Mouse (Mus musculus) limb, embryonic 15.5 days (tissue): Measurements from ENCODE around the gene Stk32c. TPM values are rescaled to one million over a fixed set of nuclear protein-coding genes. Genes with fewer than 3 reads are reported as not detected.

Source experiments
- ATAC-seq: fragments of 200-750 bp; cut with Nextera tagmentation; 2 replicates; pipeline ENCODE4 v1.8.0; 2017; ENCODE audit warnings: low read depth, moderate TSS enrichment; ENCODE audit not compliant: insufficient number of reproducible peaks, low FRiP score, low TSS enrichment
- H3K27ac ChIP-seq: fragments of 300-500 bp; sonication (generic); 2 replicates; pipeline ENCODE4 v1.5.1; 2015; ENCODE audit warnings: moderate library complexity, mild to moderate bottlenecking, inconsistent platforms
- H3K27me3 ChIP-seq: fragments of 300-500 bp; sonication (generic); 2 replicates; pipeline ENCODE4 v1.6.1; 2015; ENCODE audit warnings: inconsistent platforms
- H3K36me3 ChIP-seq: fragments of 300-500 bp; sonication (generic); 2 replicates; pipeline ENCODE4 v1.6.1; 2015; ENCODE audit warnings: inconsistent platforms
- H3K4me1 ChIP-seq: fragments of 300-500 bp; sonication (generic); 2 replicates; pipeline ENCODE4 v1.6.1; 2015; ENCODE audit warnings: inconsistent platforms
- H3K4me2 ChIP-seq: fragments of 300-500 bp; sonication (generic); 2 replicates; pipeline ENCODE4 v1.6.1; 2015; ENCODE audit warnings: mild to moderate bottlenecking, inconsistent platforms
- H3K4me3 ChIP-seq: fragments of 300-500 bp; sonication (generic); 2 replicates; pipeline ENCODE4 v1.5.1; 2015; ENCODE audit warnings: mild to moderate bottlenecking, inconsistent platforms
- H3K9ac ChIP-seq: fragments of 300-500 bp; sonication (generic); 2 replicates; pipeline ENCODE4 v1.6.1; 2015; ENCODE audit warnings: inconsistent platforms
- H3K9me3 ChIP-seq: fragments of 300-500 bp; sonication (generic); 2 replicates; pipeline ENCODE4 v1.6.1; 2016; ENCODE audit warnings: inconsistent platforms
- WGBS: fragments of 180-500 bp; shearing (Covaris S2); methylation state at CpG from one replicate; pipeline ENCODE4 v1.1.7; 2015; 5-methylcytosine and 5-hydroxymethylcytosine counted together
- polyA plus RNA-seq: library from polyadenylated mRNA; unstranded; fragments of >200 nt; fragmentation: Nextera tagmentation; extraction: Ambion mirVana; gene quantifications from 2 replicates; pipeline ENCODE4 v1.2.1, GENCODE M21; 2015

The Stk32c gene
- polyA plus RNA-seq, 1 experiment from 2014 or later, result 0.23 TPM

GRCm38 (mm10) chr7:139246931-139247880 lies 34.1 kb upstream of the Stk32c start:
- Histone ChIP-seq H3K4me1 (peaks cover 54% of the 10 kb centered on the region), H3K9me3 (no peaks in the 10 kb centered on the region), H3K4me3 (peak overlapping the region; percentile 72), H3K36me3 (no peaks in the 10 kb centered on the region), H3K27ac (peak overlapping the region; percentile 87), H3K27me3 (no peaks in the 10 kb centered on the region), H3K4me2 (peak overlapping the region; percentile 93), H3K9ac (peak overlapping the region; percentile 70)
- peak; percentile 40 for ATAC-seq
- WGBS, result 5% methylated on average over 38 of the region's 38 CpGs

DNA sequence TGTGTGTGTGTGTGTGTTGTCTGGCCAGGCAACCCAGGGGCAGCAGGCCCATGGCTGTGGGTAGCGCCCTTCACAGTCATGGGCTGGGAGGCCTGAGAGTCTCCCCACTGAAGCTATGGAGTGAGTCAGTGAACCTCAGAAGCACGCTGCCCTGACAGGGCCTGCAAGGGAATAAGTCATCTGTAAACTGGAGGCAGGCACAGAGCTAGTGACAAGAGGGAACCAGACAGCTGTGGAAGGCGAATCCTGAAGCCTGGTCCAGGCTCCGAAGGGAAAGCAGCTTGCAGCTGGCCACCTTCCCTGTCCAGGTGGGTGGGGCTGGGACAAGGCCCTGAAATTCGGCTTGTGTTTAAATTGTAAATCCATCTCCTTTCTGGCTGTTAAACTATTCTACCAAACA lies 33.0 kb upstream of the Stk32c start:
- Histone ChIP-seq H3K27ac (no peak overlapping the region), H3K9ac (no peak overlapping the region), H3K36me3 (no peaks in the 10 kb centered on the region), H3K4me2 (no peak overlapping the region), H3K9me3 (no peaks in the 10 kb centered on the region), H3K27me3 (no peaks in the 10 kb centered on the region), H3K4me3 (no peak overlapping the region), H3K4me1 (peaks cover 43% of the 10 kb centered on the region)
- 57% methylated on average over 5 of the region's 5 CpGs for WGBS
- no peak for ATAC-seq

- Histone ChIP-seq H3K4me1 (peaks cover 7% of the 10 kb centered on the region), H3K27ac (no peak overlapping the region), H3K9ac (no peak overlapping the region), H3K9me3 (no peaks in the 10 kb centered on the region), H3K4me2 (no peak overlapping the region), H3K4me3 (no peak overlapping the region), H3K36me3 (no peaks in the 10 kb centered on the region), H3K27me3 (no peaks in the 10 kb centered on the region)
- no peak for ATAC-seq
- WGBS, result 71% methylated on average over 3 of the region's 3 CpGs
These were observed 26.3 kb upstream of the Stk32c start for GRCm38 (mm10) chr7:139239432-139239831.

DNA sequence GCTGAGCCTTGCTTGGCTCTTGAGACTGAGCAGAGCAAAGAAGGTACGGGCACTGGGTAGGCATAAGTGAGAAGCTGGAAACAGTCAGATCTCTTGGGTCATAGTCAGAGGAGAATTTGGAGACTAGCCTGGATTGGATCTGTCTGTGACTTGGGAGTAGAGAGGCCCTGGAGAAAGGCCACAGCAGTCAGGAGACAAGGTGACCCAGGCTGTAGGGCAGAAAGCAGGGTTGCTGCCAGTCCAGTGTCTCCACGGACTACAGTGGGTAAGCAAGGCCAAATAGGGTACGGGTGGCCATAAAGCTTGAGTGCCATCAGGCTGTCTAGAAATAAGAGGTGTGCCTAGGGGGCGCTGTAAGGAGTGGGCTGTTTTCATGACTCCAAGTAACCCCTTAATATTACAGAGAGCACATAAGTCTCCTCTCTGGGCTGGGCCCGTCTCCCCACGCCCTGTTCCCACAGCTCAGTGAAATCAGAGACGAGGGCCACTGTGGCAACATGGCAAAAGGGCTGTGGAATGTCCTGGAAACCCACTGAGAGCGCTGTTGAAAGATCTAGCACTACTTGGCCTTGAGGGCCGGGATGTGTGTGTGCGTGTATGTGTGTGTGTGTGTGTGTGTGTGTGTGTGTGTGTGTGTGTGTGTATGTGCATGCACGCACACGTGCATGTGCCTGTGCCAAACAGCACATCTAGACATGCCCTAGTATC lies 22.7 kb upstream of the Stk32c start:
- H3K27me3 ChIP-seq, result 0 out of 2 replicates have a peak, but pooled peaks cover 3% of the 10 kb centered on the region
- H3K9me3 ChIP-seq, result no peaks in the 10 kb centered on the region
- WGBS, result 76% methylated on average over 12 of the region's 12 CpGs
- no peak for ATAC-seq
- no peaks in the 10 kb centered on the region for H3K36me3 ChIP-seq
- H3K4me3 ChIP-seq, result no peak overlapping the region
- H3K4me2 ChIP-seq, result no peak overlapping the region
- no peak overlapping the region for H3K27ac ChIP-seq
- H3K4me1 ChIP-seq, result peaks cover 18% of the 10 kb centered on the region
- no peak overlapping the region for H3K9ac ChIP-seq

GRCm38 (mm10) chr7:139234426-139235188 lies 21.5 kb upstream of the Stk32c start:
- Histone ChIP-seq H3K9me3 (no peaks in the 10 kb centered on the region), H3K36me3 (no peaks in the 10 kb centered on the region), H3K4me1 (peaks cover 18% of the 10 kb centered on the region), H3K9ac (no peak overlapping the region), H3K27ac (no peak overlapping the region), H3K27me3 (0 out of 2 replicates have a peak, but pooled peaks cover 3% of the 10 kb centered on the region), H3K4me3 (no peak overlapping the region), H3K4me2 (0 out of 2 replicates have a peak overlapping the region, but pooled peaks have one; percentile 2)
- ATAC-seq, result no peak
- WGBS, result 16% methylated on average over 18 of the region's 18 CpGs

- Histone ChIP-seq H3K36me3 (no peaks in the 10 kb centered on the region), H3K27me3 (0 out of 2 replicates have a peak, but pooled peaks cover 3% of the 10 kb centered on the region), H3K4me3 (no peak overlapping the region), H3K27ac (0 out of 2 replicates have a peak overlapping the region, but pooled peaks have one; percentile 24), H3K9me3 (no peaks in the 10 kb centered on the region), H3K4me2 (no peak overlapping the region), H3K9ac (no peak overlapping the region), H3K4me1 (peaks cover 18% of the 10 kb centered on the region)
- peak; percentile 57; the same call in 1 of the 2 replicates for ATAC-seq
- WGBS, result 1% methylated on average over 7 of the region's 7 CpGs
These were observed 20.6 kb upstream of the Stk32c start for GRCm38 (mm10) chr7:139233714-139234113.

DNA sequence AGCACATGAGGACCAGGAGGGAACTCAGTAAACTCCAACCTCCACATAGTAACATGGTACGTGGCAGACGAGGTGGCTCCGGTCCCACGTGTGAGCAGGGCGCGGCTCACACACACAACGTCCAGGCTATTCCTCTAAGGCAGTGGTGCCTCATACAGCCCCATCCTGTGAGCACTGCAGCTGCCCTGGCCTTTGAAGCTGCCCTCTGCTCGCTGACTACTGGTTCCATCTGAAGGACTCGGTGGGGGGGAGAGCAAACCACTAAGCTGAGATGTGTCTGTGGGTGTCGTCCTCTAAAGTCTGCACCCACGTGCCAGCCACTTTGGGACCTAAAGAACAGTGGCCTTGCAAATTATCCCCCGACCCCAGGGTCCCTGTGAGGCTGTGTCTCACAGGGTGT lies 17.1 kb upstream of the Stk32c start:
- H3K27ac ChIP-seq, result no peak overlapping the region
- peaks cover 19% of the 10 kb centered on the region for H3K4me1 ChIP-seq
- no peak overlapping the region for H3K4me3 ChIP-seq
- H3K9me3 ChIP-seq, result no peaks in the 10 kb centered on the region
- WGBS, result 67% methylated on average over 12 of the region's 12 CpGs
- H3K4me2 ChIP-seq, result no peak overlapping the region
- no peak for ATAC-seq
- no peak overlapping the region for H3K9ac ChIP-seq
- no peaks in the 10 kb centered on the region for H3K36me3 ChIP-seq
- H3K27me3 ChIP-seq, result 0 out of 2 replicates have a peak, but pooled peaks cover 3% of the 10 kb centered on the region

- Histone ChIP-seq H3K4me1 (peaks cover 16% of the 10 kb centered on the region), H3K9me3 (no peaks in the 10 kb centered on the region), H3K36me3 (no peaks in the 10 kb centered on the region), H3K27me3 (0 out of 2 replicates have a peak, but pooled peaks cover 3% of the 10 kb centered on the region), H3K9ac (no peak overlapping the region), H3K4me2 (no peak overlapping the region), H3K4me3 (no peak overlapping the region), H3K27ac (no peak overlapping the region)
- no peak for ATAC-seq
- WGBS, result 75% methylated on average over 5 of the region's 5 CpGs
These were observed 16.7 kb upstream of the Stk32c start for GRCm38 (mm10) chr7:139229837-139230236.

DNA sequence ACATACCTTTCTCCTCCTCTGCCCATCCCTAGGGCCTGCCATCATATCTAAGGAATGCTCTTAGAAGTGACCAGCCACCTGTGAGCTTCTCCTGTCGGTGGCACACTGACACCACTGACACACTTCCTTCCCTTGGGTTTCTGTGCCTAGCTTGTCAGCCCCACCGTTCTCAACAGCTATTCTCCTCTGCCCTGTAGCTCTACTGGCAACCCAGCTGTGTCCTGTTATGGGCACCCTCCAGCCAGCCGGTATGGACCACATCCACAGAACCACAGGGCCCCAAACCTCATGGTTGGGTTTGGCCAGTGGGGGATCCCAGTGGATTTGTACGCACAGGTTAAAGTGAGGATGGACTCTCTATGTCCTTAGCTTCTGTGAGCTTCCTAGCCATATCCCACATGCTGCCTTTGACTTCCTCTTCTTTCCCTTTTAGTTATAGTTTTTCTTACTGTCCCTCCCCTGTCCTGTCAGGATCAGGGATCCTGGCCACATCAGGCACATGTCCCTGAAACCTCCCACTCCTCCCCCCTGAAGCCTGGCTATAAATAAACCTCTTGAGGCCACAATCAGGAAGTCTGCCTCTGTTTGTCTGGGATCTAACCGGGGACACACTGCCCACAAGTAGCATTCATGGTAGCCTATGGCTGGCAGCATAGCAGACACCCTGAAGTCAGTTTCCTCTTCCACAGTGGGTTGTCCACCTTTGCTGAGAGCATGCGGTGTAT lies 15.5 kb upstream of the Stk32c start:
- peaks cover 4% of the 10 kb centered on the region for H3K4me1 ChIP-seq
- H3K27ac ChIP-seq, result no peak overlapping the region
- H3K4me2 ChIP-seq, result no peak overlapping the region
- no peak for ATAC-seq
- H3K36me3 ChIP-seq, result no peaks in the 10 kb centered on the region
- 0 out of 2 replicates have a peak, but pooled peaks cover 3% of the 10 kb centered on the region for H3K27me3 ChIP-seq
- H3K4me3 ChIP-seq, result no peak overlapping the region
- no peaks in the 10 kb centered on the region for H3K9me3 ChIP-seq
- WGBS, result 67% methylated on average over 6 of the region's 6 CpGs
- no peak overlapping the region for H3K9ac ChIP-seq

GRCm38 (mm10) chr7:139226416-139226815 lies 13.3 kb upstream of the Stk32c start:
- Histone ChIP-seq H3K4me2 (no peak overlapping the region), H3K36me3 (no peaks in the 10 kb centered on the region), H3K27me3 (no peaks in the 10 kb centered on the region), H3K9ac (no peak overlapping the region), H3K9me3 (no peaks in the 10 kb centered on the region), H3K4me1 (0 out of 2 replicates have a peak, but pooled peaks cover 2% of the 10 kb centered on the region), H3K4me3 (no peak overlapping the region), H3K27ac (no peak overlapping the region)
- no peak for ATAC-seq
- WGBS, result 81% methylated on average over 7 of the region's 7 CpGs

DNA sequence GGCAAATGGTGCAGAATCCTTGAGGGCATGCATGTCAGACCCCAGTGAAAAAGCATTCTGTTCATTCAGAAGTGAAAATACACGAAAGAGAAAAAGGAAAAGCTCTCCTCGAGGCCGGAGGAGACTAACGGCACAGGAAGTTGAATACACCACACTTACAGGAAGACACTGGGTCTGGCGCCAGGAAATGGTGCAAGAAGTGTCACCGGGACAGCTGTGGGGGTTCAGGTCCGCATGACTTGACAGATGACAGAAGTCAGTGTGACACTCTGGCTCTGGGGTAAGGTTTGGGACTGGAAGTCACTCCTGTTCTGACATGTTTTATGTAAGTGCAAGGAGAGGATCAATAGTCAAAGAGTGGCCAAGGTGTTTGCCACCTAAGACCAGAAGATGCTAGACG lies 11.6 kb upstream of the Stk32c start:
- no peak overlapping the region for H3K27ac ChIP-seq
- no peak for ATAC-seq
- H3K27me3 ChIP-seq, result no peaks in the 10 kb centered on the region
- no peaks in the 10 kb centered on the region for H3K36me3 ChIP-seq
- no peak overlapping the region for H3K9ac ChIP-seq
- no peak overlapping the region for H3K4me2 ChIP-seq
- no peaks in the 10 kb centered on the region for H3K9me3 ChIP-seq
- 0 out of 2 replicates have a peak, but pooled peaks cover 2% of the 10 kb centered on the region for H3K4me1 ChIP-seq
- WGBS, result 63% methylated on average over 8 of the region's 8 CpGs
- H3K4me3 ChIP-seq, result no peak overlapping the region
